Mouse (Mus musculus): ENCODE data around the gene Gp9.

DNA sequence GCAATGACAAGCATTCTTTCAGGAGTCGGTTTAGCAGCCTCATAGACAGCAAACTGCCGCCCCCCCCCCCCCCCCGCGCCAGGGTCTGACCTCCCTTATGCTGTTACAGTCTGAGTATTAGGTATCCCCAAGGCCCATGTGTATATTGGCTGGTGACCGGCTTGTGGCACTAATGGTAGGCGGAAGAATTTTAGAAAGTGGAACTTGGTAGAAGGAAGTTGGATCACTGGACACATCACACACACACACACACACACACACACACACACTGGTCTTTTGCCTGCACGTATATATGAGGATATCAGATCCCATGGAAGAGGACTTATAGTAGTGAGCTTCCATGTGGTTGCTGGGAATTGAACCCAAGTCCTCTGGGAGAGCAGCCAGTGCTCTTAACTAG, 24.6 kb downstream of the Gp9 start:
- TF ChIP-seq CTCF (IDR thresholded peaks at IDR 0.05; ENCODE audit: low read depth, low read length) (no peak), POLR2A (IDR thresholded peaks at IDR 0.05; ENCODE audit: extremely low read depth, insufficient read depth, low read length) (no peak)

Measured in liver, adult 2 months (tissue).